Mouse (Mus musculus): ENCODE measurements around the gene Dmgdh. TPM values are rescaled to one million over a fixed set of nuclear protein-coding genes. Genes with fewer than 3 reads are reported as not detected.

Gene Dmgdh
- total and polyA plus RNA-seq, 2 experiments from 2014 or later = 0.19 TPM; not detected in 1

GRCm38 (mm10) chr13:93771031-93771587 is 96.9 kb downstream of the Dmgdh start:
- DNase-seq (ENCODE audit: low spot score) (peak; percentile 8), ATAC-seq (ENCODE audit: low FRiP score) (peak; percentile 44; the same call in 1 of the 2 replicates)
- Histone ChIP-seq H3K9me3 (ENCODE audit: low read length) (no peaks in the 10 kb centered on the region), H3K27me3 (ENCODE audit: insufficient read depth, low read length) (no peaks in the 10 kb centered on the region), H3K9ac (replicated peaks; ENCODE audit: low read length, poor library complexity, severe bottlenecking) (peak overlapping the region; percentile 81), H3K4me3 (ENCODE audit: low read depth, low read length) (peak overlapping the region; percentile 56), H3K36me3 (ENCODE audit: insufficient read depth, low read length) (no peaks in the 10 kb centered on the region), H3K4me2 (ENCODE audit: low read depth, low read length, poor library complexity, severe bottlenecking) (peak overlapping the region; percentile 81), H3K27ac (ENCODE audit: low read depth, low read length) (peak overlapping the region; percentile 83), H3K4me1 (ENCODE audit: insufficient read depth, low read length) (no peaks in the 10 kb centered on the region; the same call in 1 of the 2 replicates)
- 32% methylated on average over 9 of the region's 9 CpGs for WGBS
- TF ChIP-seq CTCF (IDR thresholded peaks at IDR 0.05) = no peak

GRCm38 (mm10) chr13:93771588-93772278 is 97.5 kb downstream of the Dmgdh start, which contains the start of gene Arsb:
Gene Arsb (plus strand): TSS chr13:93771630.
- Histone ChIP-seq H3K4me1 (ENCODE audit: insufficient read depth, low read length) (no peaks in the 10 kb centered on the region; the same call in 1 of the 2 replicates), H3K27ac (ENCODE audit: low read depth, low read length) (peak within 1 kb of the TSS; percentile 83), H3K36me3 (ENCODE audit: insufficient read depth, low read length) (no peaks in the 10 kb centered on the region), H3K9ac (replicated peaks; ENCODE audit: low read length, poor library complexity, severe bottlenecking) (peak within 1 kb of the TSS; percentile 81), H3K4me2 (ENCODE audit: low read depth, low read length, poor library complexity, severe bottlenecking) (peak within 1 kb of the TSS; percentile 81), H3K4me3 (ENCODE audit: low read depth, low read length) (peak within 1 kb of the TSS; percentile 56), H3K9me3 (ENCODE audit: low read length) (no peaks in the 10 kb centered on the region), H3K27me3 (ENCODE audit: insufficient read depth, low read length) (no peaks in the 10 kb centered on the region)
- ATAC-seq (ENCODE audit: low FRiP score) = peak; percentile 93
- WGBS = under 1% methylated on average over 65 of the region's 66 CpGs
- DNase-seq (ENCODE audit: low spot score) = peak; percentile 87
- TF ChIP-seq CTCF (IDR thresholded peaks at IDR 0.05) = peak; percentile 84

GRCm38 (mm10) chr13:93772279-93772636 is 98.0 kb downstream of the Dmgdh start:
- no peaks in the 10 kb centered on the region for H3K9me3 ChIP-seq (ENCODE audit: low read length)
- ATAC-seq (ENCODE audit: low FRiP score) = no peak; the same call in 1 of the 2 replicates
- 37% methylated on average over 8 of the region's 8 CpGs for WGBS
- peak; percentile 6 for DNase-seq (ENCODE audit: low spot score)
- no peaks in the 10 kb centered on the region for H3K27me3 ChIP-seq (ENCODE audit: insufficient read depth, low read length)
- TF ChIP-seq CTCF (IDR thresholded peaks at IDR 0.05) = no peak
- peak overlapping the region; percentile 81 for H3K4me2 ChIP-seq (ENCODE audit: low read depth, low read length, poor library complexity, severe bottlenecking)
- H3K9ac ChIP-seq (replicated peaks; ENCODE audit: low read length, poor library complexity, severe bottlenecking) = peak overlapping the region; percentile 81
- H3K4me1 ChIP-seq (ENCODE audit: insufficient read depth, low read length) = no peaks in the 10 kb centered on the region; the same call in 1 of the 2 replicates
- H3K27ac ChIP-seq (ENCODE audit: low read depth, low read length) = peak overlapping the region; percentile 83
- H3K4me3 ChIP-seq (ENCODE audit: low read depth, low read length) = peak overlapping the region; percentile 56
- H3K36me3 ChIP-seq (ENCODE audit: insufficient read depth, low read length) = no peaks in the 10 kb centered on the region

- no peaks in the 10 kb centered on the region for H3K27me3 ChIP-seq (ENCODE audit: insufficient read depth, low read length)
- H3K9me3 ChIP-seq (ENCODE audit: low read length) = no peaks in the 10 kb centered on the region
- H3K4me1 ChIP-seq (ENCODE audit: insufficient read depth, low read length) = no peaks in the 10 kb centered on the region; the same call in 1 of the 2 replicates
- H3K27ac ChIP-seq (ENCODE audit: low read depth, low read length) = peak overlapping the region; percentile 83; the same call in 1 of the 2 replicates
- no peak for TF ChIP-seq CTCF (IDR thresholded peaks at IDR 0.05)
- no peak overlapping the region for H3K9ac ChIP-seq (replicated peaks; ENCODE audit: low read length, poor library complexity, severe bottlenecking)
- no peak for ATAC-seq (ENCODE audit: low FRiP score)
- peak overlapping the region; percentile 81 for H3K4me2 ChIP-seq (ENCODE audit: low read depth, low read length, poor library complexity, severe bottlenecking)
- H3K4me3 ChIP-seq (ENCODE audit: low read depth, low read length) = peak overlapping the region; percentile 56
- DNase-seq (ENCODE audit: low spot score) = no peak
- WGBS = 80% methylated on average over 7 of the region's 7 CpGs
- H3K36me3 ChIP-seq (ENCODE audit: insufficient read depth, low read length) = no peaks in the 10 kb centered on the region
Observed at GRCm38 (mm10) chr13:93772861-93773260, 98.6 kb downstream of the Dmgdh start.

GRCm38 (mm10) chr13:93773704-93774315 is 99.6 kb downstream of the Dmgdh start:
- no peak for TF ChIP-seq CTCF (IDR thresholded peaks at IDR 0.05)
- no peaks in the 10 kb centered on the region for H3K36me3 ChIP-seq (ENCODE audit: insufficient read depth, low read length)
- DNase-seq (ENCODE audit: low spot score) (no peak), ATAC-seq (ENCODE audit: low FRiP score) (no peak)
- no peak overlapping the region for H3K4me3 ChIP-seq (ENCODE audit: low read depth, low read length)
- no peaks in the 10 kb centered on the region; the same call in 1 of the 2 replicates for H3K4me1 ChIP-seq (ENCODE audit: insufficient read depth, low read length)
- no peak overlapping the region for H3K27ac ChIP-seq (ENCODE audit: low read depth, low read length)
- no peaks in the 10 kb centered on the region for H3K9me3 ChIP-seq (ENCODE audit: low read length)
- WGBS = 64% methylated on average over 7 of the region's 7 CpGs
- no peak overlapping the region for H3K9ac ChIP-seq (replicated peaks; ENCODE audit: low read length, poor library complexity, severe bottlenecking)
- no peak overlapping the region for H3K4me2 ChIP-seq (ENCODE audit: low read depth, low read length, poor library complexity, severe bottlenecking)
- H3K27me3 ChIP-seq (ENCODE audit: insufficient read depth, low read length) = no peaks in the 10 kb centered on the region

- Histone ChIP-seq H3K4me1 (ENCODE audit: insufficient read depth, low read length) (peaks cover 3% of the 10 kb centered on the region; the same call in 1 of the 2 replicates), H3K4me2 (ENCODE audit: low read depth, low read length, poor library complexity, severe bottlenecking) (no peak overlapping the region), H3K36me3 (ENCODE audit: insufficient read depth, low read length) (no peaks in the 10 kb centered on the region), H3K9me3 (ENCODE audit: low read length) (no peaks in the 10 kb centered on the region), H3K9ac (replicated peaks; ENCODE audit: low read length, poor library complexity, severe bottlenecking) (no peak overlapping the region), H3K27ac (ENCODE audit: low read depth, low read length) (no peak overlapping the region), H3K4me3 (ENCODE audit: low read depth, low read length) (no peak overlapping the region), H3K27me3 (ENCODE audit: insufficient read depth, low read length) (no peaks in the 10 kb centered on the region)
- DNase-seq (ENCODE audit: low spot score) (no peak), ATAC-seq (ENCODE audit: low FRiP score) (no peak)
- WGBS = 90% methylated on average over 5 of the region's 5 CpGs
- no peak for TF ChIP-seq CTCF (IDR thresholded peaks at IDR 0.05)
Observed at GRCm38 (mm10) chr13:93782823-93783222, 108.6 kb downstream of the Dmgdh start.

All from midbrain, postnatal 0 days (tissue).